Mouse (Mus musculus): ENCODE measurements around the gene Kiss1r. TPM values are rescaled to one million over a fixed set of nuclear protein-coding genes. Genes with fewer than 3 reads are reported as not detected.

Gene Kiss1r
- total RNA-seq, 2 experiments from 2014 or later, result 7.1 to 7.8 TPM

DNA sequence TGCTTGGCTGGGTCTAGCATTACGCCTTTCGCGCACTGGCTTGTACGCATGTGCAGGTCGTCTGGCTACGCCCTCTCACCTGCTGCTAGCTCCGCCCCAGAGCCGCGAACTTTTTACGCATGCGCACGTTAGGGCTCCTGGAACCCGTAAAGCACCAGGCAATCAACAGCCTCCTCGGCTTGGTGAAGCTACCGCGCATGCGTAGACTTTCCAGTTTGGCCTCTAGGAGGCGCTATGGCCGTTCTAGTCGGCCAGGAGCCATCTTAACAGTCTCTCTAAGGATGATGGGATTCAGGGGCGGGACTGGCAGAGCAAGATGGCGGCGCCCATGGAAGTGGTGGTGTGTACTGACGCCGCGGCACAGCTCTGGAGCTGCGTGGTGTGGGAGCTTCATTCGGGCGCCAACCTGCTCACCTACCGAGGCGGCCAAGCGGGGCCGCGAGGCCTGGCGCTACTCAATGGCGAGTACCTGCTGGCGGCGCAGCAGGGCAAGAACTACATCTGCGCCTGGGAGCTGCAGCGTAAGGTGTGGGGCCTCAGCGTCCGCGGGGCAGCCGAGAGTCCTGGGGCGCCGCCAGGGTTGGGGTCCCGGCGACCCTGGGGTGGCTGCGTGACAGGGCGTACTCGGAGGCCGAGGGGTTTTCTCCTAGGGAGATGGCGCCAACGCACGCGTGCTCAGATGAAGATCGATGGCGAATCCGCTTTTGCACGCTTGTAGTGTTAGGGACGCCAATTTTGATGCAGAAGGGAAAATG is 43.3 kb downstream of the Kiss1r start, which contains the start of gene Wdr18:
TSS of gene Wdr18 (plus strand) at position 306 of the 755 bp plus-strand sequence.
- peak; percentile 99 to 100 for DNase-seq (ENCODE audit: low spot score in 2 of 2)
- intact Hi-C loops (cut with DNase I), result loop anchor here (2.0 to 5.0 kb wide), 2 partner anchors 23 to 68 kb away; partner anchors contain the start of gene Cfd

GRCm38 (mm10) chr10:79960671-79961294 is 44.0 kb downstream of the Kiss1r start:
- DNase-seq (ENCODE audit: low spot score in 2 of 2), result no peak
- intact Hi-C loops (cut with DNase I), result loop anchor here (2.0 kb wide), 1 partner anchor 22 kb away; no protein-coding TSS in a partner anchor

DNA sequence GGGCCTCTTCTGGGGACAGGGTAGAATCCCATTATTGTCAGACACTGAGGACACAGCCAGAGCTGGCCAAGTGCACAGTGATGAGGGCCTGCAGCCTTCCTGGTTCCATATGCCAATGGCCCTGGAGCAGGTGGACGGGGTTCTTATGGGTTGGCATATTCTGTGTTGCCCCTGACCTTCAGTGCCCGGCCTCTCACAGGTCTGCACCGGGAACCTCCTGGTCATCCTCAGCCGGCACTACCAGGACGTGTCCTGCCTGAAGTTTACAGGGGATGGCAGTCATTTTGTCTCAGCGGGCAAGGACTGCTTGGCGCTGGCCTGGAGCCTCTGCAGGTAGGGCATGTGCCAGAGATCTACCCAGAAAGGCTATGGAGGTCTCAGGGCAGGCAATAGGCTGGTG is 48.0 kb downstream of the Kiss1r start:
- intact Hi-C loops (cut with DNase I), result no loop called here
- DNase-seq (ENCODE audit: low spot score in 2 of 2), result no peak

DNA sequence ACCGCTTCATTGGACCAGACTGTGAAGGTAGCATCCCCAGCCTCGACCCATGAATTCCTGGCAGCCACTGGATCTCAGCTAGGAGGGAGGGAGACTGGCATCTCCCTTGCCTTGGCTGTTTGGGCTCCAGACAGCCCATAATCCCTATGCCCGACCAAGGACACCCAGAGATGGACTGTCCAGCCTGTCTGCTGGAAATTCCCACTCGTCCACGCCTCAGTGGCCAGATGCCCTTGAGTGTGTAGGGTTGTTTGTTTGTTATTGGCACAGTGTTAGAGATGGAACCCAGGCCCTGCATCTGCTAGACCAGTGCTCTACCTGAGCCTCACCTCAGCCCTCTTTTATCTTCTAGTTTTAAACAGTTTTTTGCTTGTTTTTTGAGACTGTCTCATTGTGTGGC is 48.6 kb downstream of the Kiss1r start:
- no peak for DNase-seq (ENCODE audit: low spot score in 2 of 2)
- intact Hi-C loops (cut with DNase I), result no loop called here

- intact Hi-C loops (cut with DNase I), result loop anchor here (2.0 kb wide), 1 partner anchor 14 kb away; no protein-coding TSS in a partner anchor
- DNase-seq (ENCODE audit: low spot score in 2 of 2), result no peak
Measured at GRCm38 (mm10) chr10:79966886-79967400, 50.2 kb downstream of the Kiss1r start.

DNA sequence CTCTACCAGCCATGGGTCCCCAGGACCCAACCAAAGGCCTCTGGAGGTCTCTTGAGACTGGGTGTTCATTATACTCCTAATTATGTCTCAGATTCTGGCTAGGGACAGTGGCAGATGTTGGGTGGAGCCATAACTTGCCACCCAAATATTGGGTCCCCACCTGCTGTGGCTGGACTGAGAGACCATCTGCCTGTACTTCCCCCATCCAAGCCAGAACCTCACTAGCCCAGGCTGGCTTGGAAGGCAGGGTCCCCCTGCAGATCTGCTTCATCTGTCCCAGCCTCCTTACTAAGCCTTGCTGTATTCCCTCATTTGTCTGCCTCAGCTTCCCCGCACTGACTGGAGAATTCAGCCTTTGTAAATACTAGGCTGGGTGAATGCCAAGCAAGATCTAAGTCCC is 51.4 kb downstream of the Kiss1r start:
- DNase-seq (ENCODE audit: low spot score in 2 of 2), result no peak
- intact Hi-C loops (cut with DNase I), result no loop called here

GRCm38 (mm10) chr10:79969124-79969568 is 52.4 kb downstream of the Kiss1r start:
- no peak for DNase-seq (ENCODE audit: low spot score in 2 of 2)
- intact Hi-C loops (cut with DNase I), result no loop called here

DNA sequence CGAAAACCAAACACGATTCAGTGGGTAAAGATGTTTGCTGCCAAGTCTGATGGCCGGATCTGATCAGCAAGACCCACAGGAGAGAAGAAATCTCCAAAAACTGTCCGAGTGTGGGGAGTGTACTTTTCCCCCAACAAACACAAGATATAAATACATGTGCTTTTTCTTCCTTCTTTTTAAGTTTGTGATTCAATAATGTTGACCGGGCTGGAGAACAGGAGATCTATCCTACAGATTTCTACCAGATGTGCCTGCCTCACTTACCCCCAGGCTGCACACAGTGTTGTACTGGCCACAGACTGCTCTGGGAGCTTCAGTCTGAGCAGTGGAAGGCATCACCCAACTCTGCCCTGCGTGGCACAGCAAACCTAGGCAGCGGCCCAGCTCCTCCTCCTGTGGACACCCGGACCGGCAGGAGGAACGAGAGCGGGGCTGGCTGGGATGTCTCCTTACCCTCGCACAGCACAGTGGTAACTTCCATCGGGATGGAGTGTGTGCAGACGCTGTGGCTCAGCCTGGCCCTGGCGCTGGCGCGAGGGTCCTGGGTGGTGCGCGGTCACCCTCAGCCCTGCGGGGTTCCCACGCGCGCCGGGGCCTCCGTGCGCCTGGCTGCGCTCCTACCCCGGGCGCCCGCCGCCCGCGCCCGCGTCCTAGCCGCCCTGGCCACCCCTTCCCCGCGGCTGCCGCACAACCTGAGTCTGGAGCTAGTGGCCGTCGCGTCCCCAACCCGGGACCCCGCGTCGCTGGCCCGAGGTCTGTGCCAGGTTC is 53.8 kb downstream of the Kiss1r start, which contains the start of gene Grin3b:
TSS of gene Grin3b (plus strand) at position 301 of the 768 bp plus-strand sequence.
- DNase-seq (ENCODE audit: low spot score in 2 of 2), result no peak
- intact Hi-C loops (cut with DNase I), result no loop called here

- intact Hi-C loops (cut with DNase I), result no loop called here
Measured at GRCm38 (mm10) chr10:79971183-79971497, 54.4 kb downstream of the Kiss1r start.

More at GRCm38 (mm10) chr10:79971183-79971497, 54.4 kb downstream of the Kiss1r start:
- DNase-seq (ENCODE audit: low spot score in 2 of 2), result no peak

Other genes with a start within 250 kb of the Kiss1r start
- 10 to 100 TPM; 82.0 to 82.8 TPM for gene Tpgs1, start 247.6 kb upstream of the Kiss1r start, total RNA-seq (2021)
- 10 to 100 TPM; 75.9 to 78.0 TPM for gene Cdc34, start 234.8 kb upstream of the Kiss1r start, total RNA-seq (2021)
- 1 to 10 TPM; 1.5 to 2.4 TPM for gene Gzmm, start 228.0 kb upstream of the Kiss1r start, total RNA-seq (2021)
- 100 to 1,000 TPM; 650 to 673 TPM for gene Bsg, start 212.5 kb upstream of the Kiss1r start, total RNA-seq (2021)
- 100 to 1,000 TPM; 111 to 123 TPM for gene Hcn2, start 200.3 kb upstream of the Kiss1r start, total RNA-seq (2021)
- gene Polrmt, start 170.4 kb upstream of the Kiss1r start, total RNA-seq (2021), result 10 to 100 TPM; 42.1 to 45.7 TPM
- 1 to 10 TPM; 2.8 to 4.0 TPM for gene Fgf22, start 161.9 kb upstream of the Kiss1r start, total RNA-seq (2021)
- gene Rnf126, start 150.0 kb upstream of the Kiss1r start, total RNA-seq (2021), result 10 to 100 TPM; 90.9 to 96.0 TPM
- 1 to 10 TPM; 2.2 to 2.4 TPM for gene Fstl3, start 139.7 kb upstream of the Kiss1r start, total RNA-seq (2021)
- 1 to 10 TPM in 1 of 2 experiments, under 1 TPM in 1; 0.62 to 1.1 TPM for gene Prss57, start 126.0 kb upstream of the Kiss1r start, total RNA-seq (2021)
- gene Palm, start 123.4 kb upstream of the Kiss1r start, total RNA-seq (2021), result 100 to 1,000 TPM; 318 to 348 TPM
- gene Misp, start 96.0 kb upstream of the Kiss1r start, total RNA-seq (2021), result 1 to 10 TPM in 1 of 2 experiments, under 1 TPM in 1; 0.62 to 1.7 TPM
- 10 to 100 TPM; 48.5 to 52.3 TPM for gene Ptbp1, start 62.5 kb upstream of the Kiss1r start, total RNA-seq (2021)
- 1 to 10 TPM; 1.4 to 2.4 TPM for gene Prtn3, start 42.5 kb upstream of the Kiss1r start, total RNA-seq (2021)
- gene Plppr3, start 42.3 kb upstream of the Kiss1r start, total RNA-seq (2021), result 10 to 100 TPM; 51.1 to 53.3 TPM
- gene Elane, start 30.7 kb upstream of the Kiss1r start, total RNA-seq (2021), result not detected
- not detected for gene Cfd, start 26.1 kb upstream of the Kiss1r start, total RNA-seq (2021)
- gene Med16, start 8.0 kb upstream of the Kiss1r start, total RNA-seq (2021), result 10 to 100 TPM; 57.5 to 59.8 TPM
- gene Gm26602, start 6.1 kb upstream of the Kiss1r start, total RNA-seq (2021), result not detected
- gene R3hdm4, start 4.2 kb downstream of the Kiss1r start, total RNA-seq (2021), result 100 to 1,000 TPM; 366 to 394 TPM
- gene Arid3a, start 10.1 kb downstream of the Kiss1r start, total RNA-seq (2021), result 1 to 10 TPM; 5.4 to 8.6 TPM
- gene Wdr18, start 43.2 kb downstream of the Kiss1r start, total RNA-seq (2021), result 10 to 100 TPM; 41.1 to 49.9 TPM
- under 1 TPM; 0.14 to 0.23 TPM for gene Grin3b, start 53.7 kb downstream of the Kiss1r start, total RNA-seq (2021)
- 100 to 1,000 TPM; 123 to 124 TPM for gene Tmem259, start 67.4 kb downstream of the Kiss1r start, total RNA-seq (2021)
- gene Cnn2, start 71.6 kb downstream of the Kiss1r start, total RNA-seq (2021), result 1 to 10 TPM; 6.0 to 8.2 TPM
- 10 to 100 TPM; 10.9 to 12.3 TPM for gene Abca7, start 79.5 kb downstream of the Kiss1r start, total RNA-seq (2021)
- 1 to 10 TPM; 3.6 to 4.0 TPM for gene Arhgap45, start 99.7 kb downstream of the Kiss1r start, total RNA-seq (2021)
- gene Polr2e, start 122.8 kb downstream of the Kiss1r start, total RNA-seq (2021), result 10 to 100 TPM; 71.3 to 74.8 TPM
- 100 to 1,000 TPM; 504 to 528 TPM for gene Gpx4, start 130.2 kb downstream of the Kiss1r start, total RNA-seq (2021)
- gene Sbno2, start 188.6 kb downstream of the Kiss1r start, total RNA-seq (2021), result 10 to 100 TPM; 17.8 to 17.9 TPM
- 10 to 100 TPM; 92.1 to 95.0 TPM for gene Stk11, start 198.8 kb downstream of the Kiss1r start, total RNA-seq (2021)
- gene Atp5d, start 221.7 kb downstream of the Kiss1r start, total RNA-seq (2021), result 100 to 1,000 TPM; 372 to 381 TPM
- gene Cbarp, start 223.9 kb downstream of the Kiss1r start, total RNA-seq (2021), result 100 to 1,000 TPM; 487 TPM
- 10 to 100 TPM; 74.3 to 98.7 TPM for gene Midn, start 231.3 kb downstream of the Kiss1r start, total RNA-seq (2021)
- gene Cirbp, start 249.0 kb downstream of the Kiss1r start, total RNA-seq (2021), result 10 to 100 TPM; 77.3 to 90.1 TPM

Data from left cerebral cortex, postnatal 25 days (tissue).